Mouse (Mus musculus) NIH3T3 (cell line): ENCODE results near the gene Tec.
"Not testable (repeated sequence)": the region's sequence is repeated elsewhere in the genome, so short reads cannot be mapped to it uniquely, and the experiment has no call there.

Experiments
- DNase-seq: peaks from one replicate; pipeline ENCODE4 v3.0.0-alpha.2; 2012; ENCODE audit warnings: low read depth

Gene Tec

GRCm38 (mm10) chr5:72820036-72820640 is 48.1 kb downstream of the Tec start:
- no peak for DNase-seq

- no peak for DNase-seq
Observed at GRCm38 (mm10) chr5:72818513-72819180, 49.6 kb downstream of the Tec start.

- no peak for DNase-seq
Observed at GRCm38 (mm10) chr5:72817523-72818091, 50.7 kb downstream of the Tec start.

- not testable (repeated sequence) for DNase-seq
Observed at GRCm38 (mm10) chr5:72816960-72817359, 51.3 kb downstream of the Tec start.

GRCm38 (mm10) chr5:72816491-72816890 is 51.8 kb downstream of the Tec start:
- DNase-seq: no peak

- no peak for DNase-seq
Observed at GRCm38 (mm10) chr5:72816046-72816445, 52.2 kb downstream of the Tec start.

GRCm38 (mm10) chr5:72815361-72815760 is 52.9 kb downstream of the Tec start:
- DNase-seq: no peak

- DNase-seq: no peak
Observed at GRCm38 (mm10) chr5:72814072-72814471, 54.2 kb downstream of the Tec start.

- DNase-seq: no peak
Observed at GRCm38 (mm10) chr5:72812908-72813307, 55.4 kb downstream of the Tec start.

- no peak for DNase-seq
Observed at GRCm38 (mm10) chr5:72812328-72812727, 56.0 kb downstream of the Tec start.

- DNase-seq: no peak
Observed at GRCm38 (mm10) chr5:72811397-72811796, 56.9 kb downstream of the Tec start.

- no peak for DNase-seq
Observed at GRCm38 (mm10) chr5:72810990-72811389, 57.3 kb downstream of the Tec start.

- no peak for DNase-seq
Observed at GRCm38 (mm10) chr5:72809480-72809879, 58.8 kb downstream of the Tec start.

GRCm38 (mm10) chr5:72808456-72809111 is 59.7 kb downstream of the Tec start:
- no peak for DNase-seq

- peak; percentile 84 for DNase-seq
Observed at GRCm38 (mm10) chr5:72802851-72803250, 65.4 kb downstream of the Tec start.

- no peak for DNase-seq
Observed at GRCm38 (mm10) chr5:72798563-72798962, 69.7 kb downstream of the Tec start.

- DNase-seq: no peak
Observed at GRCm38 (mm10) chr5:72796186-72796613, 72.1 kb downstream of the Tec start.

GRCm38 (mm10) chr5:72793309-72793850 is 74.9 kb downstream of the Tec start:
- DNase-seq: no peak

- DNase-seq: peak; percentile 30
Observed at GRCm38 (mm10) chr5:72791789-72792188, 76.5 kb downstream of the Tec start.

GRCm38 (mm10) chr5:72791386-72791785 is 76.9 kb downstream of the Tec start:
- DNase-seq: no peak

- DNase-seq: no peak
Observed at GRCm38 (mm10) chr5:72785451-72785850, 82.8 kb downstream of the Tec start.

- no peak for DNase-seq
Observed at GRCm38 (mm10) chr5:72784719-72785118, 83.6 kb downstream of the Tec start.

GRCm38 (mm10) chr5:72783957-72784356 is 84.3 kb downstream of the Tec start:
- DNase-seq: peak; percentile 74
